Mouse (Mus musculus) natural killer cell, adult 2 months (primary cell): ENCODE data around the gene Ybx1.
"Not testable (repeated sequence)": the region's sequence is repeated elsewhere in the genome, so short reads cannot be mapped to it uniquely, and the experiment has no call there.

Source experiments
- DNase-seq, 2 experiments: peaks; one replicate each; pipeline ENCODE4 v3.0.0; 2022; ENCODE audit warnings: low spot score in 2 of 2

The Ybx1 gene

DNA sequence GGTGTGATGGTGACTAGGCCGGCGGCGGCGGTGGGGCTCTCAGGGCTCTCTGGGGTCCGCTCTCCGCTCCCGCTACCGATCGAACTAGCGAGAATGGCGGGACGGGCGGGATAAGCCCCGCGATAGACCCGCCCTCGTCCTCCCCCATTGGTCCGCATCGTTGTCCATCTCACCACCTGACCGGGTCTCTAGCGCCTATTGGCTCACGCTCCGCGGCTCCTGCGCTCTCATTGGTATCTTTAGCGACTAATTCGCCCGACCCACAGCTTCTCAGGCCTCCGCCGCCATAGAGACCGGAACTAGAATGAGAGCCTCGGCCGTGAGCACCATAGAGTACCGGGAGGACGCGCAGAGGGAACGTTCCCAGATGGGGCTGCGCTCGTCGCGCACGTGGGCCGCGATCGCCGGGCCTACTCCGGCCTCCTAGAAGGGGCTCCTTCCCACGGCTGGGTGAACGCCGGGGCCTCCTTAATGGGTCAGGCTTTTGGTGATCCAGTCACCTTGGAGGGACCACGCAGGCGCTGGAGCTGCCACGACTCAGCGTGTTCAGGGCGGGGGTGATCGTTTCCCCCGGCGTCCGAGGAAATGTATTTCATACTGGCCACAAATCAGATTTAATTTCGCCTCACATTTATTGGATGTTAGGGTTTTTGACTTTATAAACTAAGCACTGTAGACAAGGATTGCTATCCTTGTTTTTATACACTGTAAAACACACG, at the start of gene Ybx1:
Gene Ybx1, minus strand, starts transcription at position 190 of the 719 bp plus-strand sequence.
- DNase-seq: peak; percentile 99

- DNase-seq: peak; percentile 5 to 26
Measured at GRCm38 (mm10) chr4:119338861-119339361, 44.5 kb upstream of the Ybx1 start.

DNA sequence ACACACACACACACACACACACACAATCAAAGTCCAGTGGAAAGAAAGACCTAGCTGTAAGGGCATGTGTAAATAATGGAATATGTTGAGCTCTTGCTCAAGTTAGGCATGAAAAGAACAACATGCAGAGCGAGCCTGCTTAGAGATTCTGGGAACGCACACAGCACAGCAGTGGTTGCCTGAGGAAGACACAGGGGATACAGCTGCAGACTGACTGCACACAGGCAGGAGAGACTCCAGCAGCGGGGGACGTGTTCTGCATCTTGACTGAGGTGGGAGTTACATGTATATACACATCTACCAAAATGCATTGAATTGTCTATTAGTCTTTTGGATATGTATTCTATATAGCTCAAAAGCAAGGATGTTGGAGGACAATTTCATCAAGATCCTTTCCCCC, 44.0 kb upstream of the Ybx1 start:
- no peak for DNase-seq

- DNase-seq: no peak
Measured at GRCm38 (mm10) chr4:119333487-119333886, 39.1 kb upstream of the Ybx1 start.

GRCm38 (mm10) chr4:119320896-119321550, 26.6 kb upstream of the Ybx1 start:
- no peak for DNase-seq

- peak; percentile 90 to 93 for DNase-seq
Measured at GRCm38 (mm10) chr4:119320131-119320830, 25.9 kb upstream of the Ybx1 start, which contains the start of gene Ppih. Ppih (minus strand) TSS chr4:119320546.

- no peak for DNase-seq
Measured at GRCm38 (mm10) chr4:119313756-119314155, 19.4 kb upstream of the Ybx1 start.

GRCm38 (mm10) chr4:119305418-119305817, 11.0 kb upstream of the Ybx1 start:
- no peak for DNase-seq

DNA sequence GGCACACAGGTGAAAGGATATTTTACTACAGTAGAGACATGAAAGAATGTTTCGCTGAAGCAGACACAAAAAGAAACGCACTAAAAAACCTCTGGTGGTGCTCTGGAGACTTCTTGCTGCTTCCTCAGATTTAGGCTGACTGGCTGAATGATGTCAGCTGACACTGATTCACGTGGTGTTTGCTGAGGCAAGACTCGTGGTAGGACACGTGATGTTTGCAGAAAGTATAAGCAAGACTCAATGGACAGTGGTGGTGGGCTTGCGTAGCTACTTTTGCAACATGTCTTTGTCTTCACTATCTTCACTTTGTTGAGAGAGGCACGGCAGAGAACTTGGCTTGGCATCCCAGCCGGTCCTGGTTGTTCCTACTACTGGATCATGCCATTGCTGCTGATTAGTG, 8.9 kb upstream of the Ybx1 start:
- DNase-seq: no peak

DNA sequence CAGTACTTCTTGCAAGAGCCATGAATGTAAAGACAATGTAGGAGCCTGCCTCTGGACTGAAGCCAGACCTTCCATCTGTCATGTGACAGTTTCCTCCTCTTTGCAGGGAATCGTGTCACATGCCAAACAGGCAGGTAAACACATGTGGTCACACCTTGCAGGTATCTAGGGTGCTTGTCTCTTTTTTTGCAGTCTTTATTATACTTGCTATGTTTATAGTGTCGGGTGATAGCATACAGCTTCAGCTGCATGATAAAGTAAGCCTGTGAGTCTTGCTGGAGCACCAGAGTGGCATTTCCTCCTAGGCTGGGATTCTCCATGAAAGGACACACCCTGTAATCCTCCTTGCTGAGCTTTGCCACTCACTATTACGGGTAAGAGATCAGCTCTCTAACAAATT, 7.4 kb upstream of the Ybx1 start:
- DNase-seq: no peak

- no peak for DNase-seq
Measured at GRCm38 (mm10) chr4:119300761-119301160, 6.4 kb upstream of the Ybx1 start.

GRCm38 (mm10) chr4:119297361-119297760, 3.0 kb upstream of the Ybx1 start:
- no peak for DNase-seq

GRCm38 (mm10) chr4:119295134-119295453, 690 bp upstream of the Ybx1 start:
- DNase-seq: no peak

DNA sequence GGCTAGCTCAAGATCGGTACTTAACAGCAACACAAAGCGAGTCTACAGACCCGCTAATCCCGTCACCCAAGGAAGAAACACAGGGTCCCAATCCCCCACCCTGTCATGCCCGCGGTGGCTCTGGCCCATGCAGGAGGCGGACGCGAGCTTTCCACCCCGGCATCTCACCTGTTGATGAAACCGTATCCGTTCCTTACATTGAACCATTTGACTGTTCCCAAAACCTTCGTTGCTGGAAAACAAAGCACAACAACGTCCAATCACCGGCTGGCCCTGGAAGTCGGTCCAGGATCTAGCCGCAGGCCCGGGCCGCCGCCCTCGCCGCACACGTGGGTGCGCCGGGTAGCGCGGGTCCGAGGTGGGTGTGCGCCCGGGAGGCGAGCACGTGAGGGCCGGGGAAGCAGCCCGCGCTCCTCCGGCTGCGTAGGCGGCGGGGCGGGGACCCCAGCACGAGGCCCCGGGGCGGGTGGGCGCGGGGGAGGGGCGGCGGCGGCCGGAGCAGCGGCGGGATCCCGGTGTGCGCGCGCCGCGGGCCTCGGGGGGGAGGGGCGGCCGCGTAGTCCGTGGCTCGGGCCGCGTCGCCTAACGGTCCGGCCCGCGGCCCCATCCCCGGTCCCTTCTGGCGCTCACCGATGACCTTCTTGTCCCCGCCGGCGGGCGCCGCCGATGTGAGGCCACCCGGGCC, 688 bp downstream of the Ybx1 start:
- peak in 1 of 2 experiments; percentile 8 for DNase-seq

DNA sequence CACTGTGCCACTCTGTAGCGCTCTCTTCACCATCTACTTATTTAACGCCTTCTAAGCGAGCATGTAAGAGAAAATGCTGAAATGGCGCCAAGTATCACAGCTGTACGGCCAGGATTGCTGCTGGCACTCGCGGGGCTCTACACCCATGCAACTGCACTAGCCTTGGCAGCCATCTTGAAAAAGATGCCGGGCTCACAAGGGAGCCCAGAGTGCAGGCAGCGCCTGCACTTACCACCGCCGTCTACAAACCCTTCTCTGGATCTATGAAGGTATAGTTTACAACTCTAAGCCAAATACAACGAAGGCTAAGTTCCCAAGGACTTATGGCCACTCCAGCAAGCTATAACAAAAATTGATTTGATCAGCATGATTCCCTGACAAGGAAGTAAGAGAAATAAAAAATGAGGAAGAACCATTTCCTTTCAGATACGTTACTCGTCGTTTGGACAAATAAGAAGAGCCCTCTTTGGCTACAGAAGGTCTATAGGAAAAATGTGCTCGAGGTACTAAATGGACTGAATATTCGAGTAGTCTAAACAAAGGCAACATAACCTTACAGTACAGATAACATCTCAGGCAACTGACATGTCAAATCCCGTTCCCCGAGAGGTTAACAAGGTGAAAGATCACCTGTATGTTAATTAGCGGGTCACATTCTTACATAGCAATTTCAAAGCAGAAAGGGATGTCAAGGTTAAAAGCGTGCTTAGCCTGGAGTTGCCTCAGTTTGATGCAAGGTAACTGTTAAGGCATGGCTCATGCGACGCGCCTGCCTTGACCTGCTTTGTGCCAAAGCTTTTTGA, 1.4 kb downstream of the Ybx1 start:
- DNase-seq: peak; percentile 29 to 41

DNA sequence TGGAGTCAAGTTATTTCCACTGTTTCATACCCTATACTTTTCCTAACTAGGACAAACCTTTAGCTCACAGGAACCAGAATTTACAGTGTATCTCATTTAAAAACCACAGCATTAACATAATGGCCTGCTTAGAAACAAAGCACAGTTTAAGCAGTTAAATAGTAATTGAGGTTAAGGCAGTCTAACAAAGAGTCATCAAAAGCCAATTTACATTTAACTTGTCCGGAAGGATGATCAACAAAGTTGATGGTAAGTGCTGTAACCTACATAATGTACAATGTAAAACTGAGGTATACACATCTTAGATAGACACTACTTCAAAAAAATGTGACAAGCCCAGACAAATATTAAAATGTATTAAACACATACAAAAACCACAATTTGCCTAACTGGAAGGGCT, 2.5 kb downstream of the Ybx1 start:
- DNase-seq: no peak

DNA sequence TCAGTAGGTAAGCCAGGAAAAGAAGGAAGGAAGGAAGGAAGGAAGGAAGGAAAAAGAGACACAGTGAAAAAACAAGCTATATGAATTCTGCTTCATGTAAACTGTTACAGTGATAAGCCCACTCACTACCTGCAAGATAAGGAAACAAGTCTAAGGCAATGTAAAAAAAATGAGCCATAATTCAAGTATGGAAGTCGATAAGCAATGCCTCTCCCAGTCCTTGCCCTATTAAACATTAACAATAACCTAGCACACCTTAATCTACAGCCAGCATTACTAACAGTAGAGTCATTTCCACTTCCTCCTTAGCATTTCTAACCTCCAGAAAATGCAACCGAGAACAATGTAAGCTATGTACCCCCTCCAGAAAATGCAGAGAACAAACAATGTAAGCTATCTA, 9.1 kb downstream of the Ybx1 start:
- DNase-seq: no peak

DNA sequence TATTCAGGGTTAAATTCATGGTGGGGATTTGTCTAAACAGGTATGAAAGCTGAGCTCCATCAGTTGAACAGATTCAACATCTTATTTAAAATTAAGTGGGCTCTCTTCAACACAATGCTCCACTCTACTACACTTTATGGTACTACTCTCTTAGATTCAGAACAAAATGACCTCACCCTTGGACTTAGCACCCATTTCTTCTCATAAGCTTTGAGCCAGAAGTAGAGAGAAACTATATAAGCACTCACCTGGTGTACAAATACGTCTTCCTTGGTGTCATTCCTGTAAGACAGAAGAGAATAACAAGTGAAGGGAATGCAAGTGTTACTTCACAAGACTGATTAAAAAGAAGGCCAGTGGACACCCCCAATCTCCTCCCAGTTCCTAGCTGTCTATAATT, 9.5 kb downstream of the Ybx1 start:
- DNase-seq: no peak

- DNase-seq: not testable (repeated sequence)
Measured at GRCm38 (mm10) chr4:119278784-119279183, 15.6 kb downstream of the Ybx1 start.

DNA sequence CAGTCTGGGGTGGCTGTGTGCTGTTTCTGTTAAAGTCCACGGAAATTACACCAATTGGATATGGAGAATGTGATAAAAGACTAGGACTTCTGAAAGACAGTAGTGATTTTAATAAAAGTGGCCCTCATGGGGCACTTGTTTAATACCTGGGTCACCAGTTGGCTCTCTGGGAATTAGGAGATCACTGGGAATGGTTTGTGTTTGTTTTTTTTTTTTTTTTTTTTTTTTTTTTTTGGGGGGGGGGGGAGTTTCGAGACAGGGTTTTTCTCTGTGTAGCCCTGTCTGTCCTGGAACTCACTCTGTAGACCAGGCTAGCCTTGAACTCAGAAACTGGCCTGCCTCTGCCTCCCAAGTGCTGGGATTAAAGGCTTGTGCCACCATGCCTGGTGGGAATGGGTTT, 18.7 kb downstream of the Ybx1 start:
- no peak for DNase-seq

DNA sequence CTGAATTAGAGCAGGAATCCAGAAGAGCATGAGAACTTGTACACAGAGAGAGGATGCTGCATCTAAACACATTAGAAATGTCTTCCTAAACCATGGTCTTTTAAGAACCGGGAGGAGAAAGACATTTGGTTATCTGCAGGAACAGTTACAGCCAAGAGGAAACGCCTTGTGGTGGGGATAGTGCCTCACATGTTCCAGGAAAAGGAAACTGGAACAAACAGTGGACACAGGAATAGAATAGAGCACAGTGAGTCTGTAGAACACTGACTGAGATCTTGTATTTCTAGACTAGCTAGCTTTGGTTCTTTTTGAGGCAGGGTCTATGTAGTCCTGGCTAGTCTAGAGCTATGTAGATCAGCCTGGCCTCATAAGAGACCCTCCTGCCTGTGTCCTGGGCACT, 19.2 kb downstream of the Ybx1 start:
- no peak for DNase-seq
